Mouse (Mus musculus) heart, postnatal 0 days (tissue): ENCODE data around the gene Zfhx3. TPM values are rescaled to one million over a fixed set of nuclear protein-coding genes. Genes with fewer than 3 reads are reported as not detected.
A peak's percentile ranks its signal among the peaks of the same experiment; 100 is the strongest.

ENCODE experiments used
- ATAC-seq: fragments of 200-750 bp; cut with Nextera tagmentation; 2 replicates; pipeline ENCODE4 v1.8.0; 2017; ENCODE audit warnings: low read depth, moderate number of reproducible peaks, moderate library complexity; ENCODE audit not compliant: insufficient read depth
- DNase-seq: peaks from one replicate; pipeline ENCODE4 v3.0.0-alpha.2; 2016; ENCODE audit warnings: low spot score
- H3K27ac ChIP-seq: fragments of 300-500 bp; sonication (generic); 2 replicates; pipeline ENCODE4 v1.5.1; 2014; ENCODE audit warnings: low read depth, mild to moderate bottlenecking
- H3K27me3 ChIP-seq: fragments of 300-500 bp; sonication (generic); 2 replicates; pipeline ENCODE4 v1.6.1; 2014; ENCODE audit warnings: low read length, mixed read lengths; ENCODE audit not compliant: control insufficient read depth, insufficient read depth
- H3K36me3 ChIP-seq: fragments of 300-500 bp; sonication (generic); replicated peaks from 2 replicates; pipeline ENCODE4 v1.6.1; 2014; ENCODE audit warnings: low read length, mixed read lengths; ENCODE audit not compliant: control insufficient read depth, insufficient read depth
- H3K4me1 ChIP-seq: fragments of 300-500 bp; sonication (generic); 2 replicates; pipeline ENCODE4 v1.6.1; 2014; ENCODE audit warnings: antibody characterized with exemption; ENCODE audit not compliant: control insufficient read depth, insufficient read depth
- H3K4me2 ChIP-seq: fragments of 300-500 bp; sonication (generic); 2 replicates; pipeline ENCODE4 v1.6.1; 2014; ENCODE audit warnings: low read depth, mild to moderate bottlenecking, low read length, moderate library complexity
- H3K4me3 ChIP-seq: fragments of 300-500 bp; sonication (generic); 2 replicates; pipeline ENCODE4 v1.5.1; 2014; ENCODE audit warnings: low read depth, low read length
- H3K9ac ChIP-seq: fragments of 300-500 bp; sonication (generic); replicated peaks from 2 replicates; pipeline ENCODE4 v1.6.1; 2014; ENCODE audit warnings: low read depth, low read length, mixed read lengths
- H3K9me3 ChIP-seq: fragments of 300-500 bp; sonication (generic); replicated peaks from 2 replicates; pipeline ENCODE4 v1.6.1; 2016; ENCODE audit warnings: low read length; ENCODE audit not compliant: control insufficient read depth
- CTCF ChIP-seq: IDR thresholded peaks from 2 replicates; pipeline ENCODE4 v1.5.1; 2016; ENCODE audit warnings: antibody characterized with exemption, control low read depth, low read depth
- EP300 ChIP-seq: IDR thresholded peaks from 2 replicates; pipeline ENCODE4 v1.6.1; 2016; ENCODE audit warnings: antibody characterized with exemption, low read depth
- WGBS: fragments of 180-500 bp; shearing (Covaris S2); extraction: QIAGEN DNeasy Blood & Tissue Kit; methylation state at CpG from one replicate; pipeline ENCODE4 v1.1.7; 2014; 5-methylcytosine and 5-hydroxymethylcytosine counted together
- polyA plus RNA-seq: library from polyadenylated mRNA; unstranded; fragments of >200 nt; fragmentation: Nextera tagmentation; extraction: Ambion mirVana; gene quantifications from 2 replicates; pipeline ENCODE4 v1.2.1, GENCODE M21; 2015
- total RNA-seq: library from RNA; depleted of rRNA; stranded (reverse); fragments of >200 nt; gene quantifications from 2 replicates; pipeline ENCODE4 v1.2.3, GENCODE M21; 2014; ENCODE audit warnings: low replicate concordance

The Zfhx3 gene
- total and polyA plus RNA-seq, 2 experiments from 2014 or later: 2.0 to 2.5 TPM

GRCm38 (mm10) chr8:108887890-108888289 lies 945.4 kb downstream of the Zfhx3 start:
- ATAC-seq (no peak), DNase-seq (no peak)
- no peaks in the 10 kb centered on the region for H3K36me3 ChIP-seq
- no peaks in the 10 kb centered on the region for H3K9me3 ChIP-seq
- 89% methylated on average over 8 of the region's 8 CpGs for WGBS
- no peak overlapping the region for H3K4me2 ChIP-seq
- H3K4me3 ChIP-seq: no peak overlapping the region
- TF ChIP-seq CTCF (no peak), EP300 (no peak)
- no peaks in the 10 kb centered on the region for H3K27me3 ChIP-seq
- H3K4me1 ChIP-seq: 0 out of 2 replicates have a peak, but pooled peaks cover 6% of the 10 kb centered on the region
- H3K9ac ChIP-seq: no peak overlapping the region
- H3K27ac ChIP-seq: peak overlapping the region; percentile 43; the same call in 1 of the 2 replicates

- WGBS: 74% methylated on average over 4 of the region's 4 CpGs
- ATAC-seq (no peak), DNase-seq (no peak)
- no peak for TF ChIP-seq EP300
- TF ChIP-seq CTCF: no peak
- H3K4me3 ChIP-seq: no peak overlapping the region
- H3K9me3 ChIP-seq: no peaks in the 10 kb centered on the region
- H3K4me1 ChIP-seq: 0 out of 2 replicates have a peak, but pooled peaks cover 8% of the 10 kb centered on the region
- no peaks in the 10 kb centered on the region for H3K27me3 ChIP-seq
- H3K9ac ChIP-seq: no peak overlapping the region
- H3K36me3 ChIP-seq: no peaks in the 10 kb centered on the region
- H3K27ac ChIP-seq: no peak overlapping the region
- H3K4me2 ChIP-seq: no peak overlapping the region
Observed at GRCm38 (mm10) chr8:108888924-108889323, 946.5 kb downstream of the Zfhx3 start.

GRCm38 (mm10) chr8:108889406-108889805 lies 947.0 kb downstream of the Zfhx3 start:
- H3K27ac ChIP-seq: no peak overlapping the region
- 0 out of 2 replicates have a peak, but pooled peaks cover 12% of the 10 kb centered on the region for H3K4me1 ChIP-seq
- ATAC-seq (no peak), DNase-seq (no peak)
- TF ChIP-seq EP300 (no peak), CTCF (no peak)
- no peak overlapping the region for H3K4me2 ChIP-seq
- no peak overlapping the region for H3K9ac ChIP-seq
- H3K27me3 ChIP-seq: no peaks in the 10 kb centered on the region
- WGBS: 38% methylated on average over 5 of the region's 5 CpGs
- no peak overlapping the region for H3K4me3 ChIP-seq
- H3K9me3 ChIP-seq: no peaks in the 10 kb centered on the region
- H3K36me3 ChIP-seq: no peaks in the 10 kb centered on the region

- DNase-seq: peak; percentile 51
- TF ChIP-seq EP300: no peak
- TF ChIP-seq CTCF: no peak
- H3K27me3 ChIP-seq: no peaks in the 10 kb centered on the region
- H3K4me1 ChIP-seq: peaks cover 27% of the 10 kb centered on the region
- H3K4me3 ChIP-seq: no peak overlapping the region
- ATAC-seq: peak; percentile 22; the same call in 1 of the 2 replicates
- H3K9ac ChIP-seq: no peak overlapping the region
- H3K27ac ChIP-seq: peak overlapping the region; percentile 56
- H3K36me3 ChIP-seq: no peaks in the 10 kb centered on the region
- no peaks in the 10 kb centered on the region for H3K9me3 ChIP-seq
- H3K4me2 ChIP-seq: no peak overlapping the region
- 11% methylated on average over 10 of the region's 10 CpGs for WGBS
Observed at GRCm38 (mm10) chr8:108894287-108894686, 951.8 kb downstream of the Zfhx3 start.

- TF ChIP-seq CTCF (no peak), EP300 (no peak)
- Histone ChIP-seq H3K9me3 (no peaks in the 10 kb centered on the region), H3K9ac (no peak overlapping the region), H3K27me3 (no peaks in the 10 kb centered on the region), H3K4me3 (no peak overlapping the region), H3K4me1 (peaks cover 34% of the 10 kb centered on the region), H3K36me3 (no peaks in the 10 kb centered on the region), H3K4me2 (peak overlapping the region; percentile 37), H3K27ac (peak overlapping the region; percentile 41)
- 35% methylated on average over 18 of the region's 18 CpGs for WGBS
- ATAC-seq: peak; percentile 71
- peak; percentile 78 for DNase-seq
Observed at GRCm38 (mm10) chr8:108896468-108897346, 954.3 kb downstream of the Zfhx3 start.
